Mouse (Mus musculus): ENCODE measurements around the gene Gpr6. TPM values are rescaled to one million over a fixed set of nuclear protein-coding genes. Genes with fewer than 3 reads are reported as not detected.

Gene Gpr6
- not detected for polyA plus RNA-seq (2012; fragmentation: generic; extraction: Trizol)
- long read RNA-seq, experiment 1: 0 reads
- long read RNA-seq, experiment 2: 0 reads

GRCm38 (mm10) chr10:41072116-41072515 is at the start of gene Gpr6:
TSS of gene Gpr6 (minus strand) at chr10:41072285.
- TF ChIP-seq USF1 (IDR thresholded peaks at IDR 0.05; ENCODE audit: low read depth): no peak
- TF ChIP-seq CTCF (IDR thresholded peaks at IDR 0.05; ENCODE audit: control insufficient read depth, insufficient read depth, insufficient read length): no peak
- TF ChIP-seq MYOD1 (IDR thresholded peaks at IDR 0.05; ENCODE audit: control insufficient read depth, insufficient read length, low read depth): no peak
- no peak for TF ChIP-seq FOSL1 (IDR thresholded peaks at IDR 0.05; ENCODE audit: insufficient read depth, low read length, poor library complexity, severe bottlenecking)
- TF ChIP-seq MYOG (IDR thresholded peaks at IDR 0.05; ENCODE audit: control insufficient read depth, extremely low read depth, insufficient read length): no peak
- no peak for TF ChIP-seq MAX (IDR thresholded peaks at IDR 0.05)
- TF ChIP-seq CEBPB (IDR thresholded peaks at IDR 0.05; ENCODE audit: low read depth): no peak
- H3K79me2 ChIP-seq (ENCODE audit: control insufficient read depth, insufficient read depth): no peaks in the 10 kb centered on the region
- H3K79me3 ChIP-seq (ENCODE audit: low read depth): no peaks in the 10 kb centered on the region
- no peak within 1 kb of the TSS for H3K4me3 ChIP-seq (ENCODE audit: insufficient read depth, poor library complexity, severe bottlenecking)
- H3K27me3 ChIP-seq (ENCODE audit: control insufficient read depth, insufficient read depth, insufficient read length): peaks cover 11% of the 10 kb centered on the region
- H3ac ChIP-seq (ENCODE audit: control insufficient read depth, insufficient read length, low read depth): no peak within 1 kb of the TSS
- no peaks in the 10 kb centered on the region for H3K36me3 ChIP-seq (ENCODE audit: control insufficient read depth, insufficient read depth)

- TF ChIP-seq MAX (IDR thresholded peaks at IDR 0.05) (no peak), CEBPB (IDR thresholded peaks at IDR 0.05; ENCODE audit: low read depth) (no peak), CTCF (IDR thresholded peaks at IDR 0.05; ENCODE audit: control insufficient read depth, insufficient read depth, insufficient read length) (no peak), MYOG (IDR thresholded peaks at IDR 0.05; ENCODE audit: control insufficient read depth, extremely low read depth, insufficient read length) (no peak), FOSL1 (IDR thresholded peaks at IDR 0.05; ENCODE audit: insufficient read depth, low read length, poor library complexity, severe bottlenecking) (no peak), MYOD1 (IDR thresholded peaks at IDR 0.05; ENCODE audit: control insufficient read depth, insufficient read length, low read depth) (no peak), USF1 (IDR thresholded peaks at IDR 0.05; ENCODE audit: low read depth) (no peak)
- no peaks in the 10 kb centered on the region for H3K79me3 ChIP-seq (ENCODE audit: low read depth)
- no peak overlapping the region for H3ac ChIP-seq (ENCODE audit: control insufficient read depth, insufficient read length, low read depth)
- peaks cover 10% of the 10 kb centered on the region for H3K27me3 ChIP-seq (ENCODE audit: control insufficient read depth, insufficient read depth, insufficient read length)
- no peak overlapping the region for H3K4me3 ChIP-seq (ENCODE audit: insufficient read depth, poor library complexity, severe bottlenecking)
- no peaks in the 10 kb centered on the region for H3K36me3 ChIP-seq (ENCODE audit: control insufficient read depth, insufficient read depth)
- H3K79me2 ChIP-seq (ENCODE audit: control insufficient read depth, insufficient read depth): no peaks in the 10 kb centered on the region
These were observed 28.0 kb upstream of the Gpr6 start for GRCm38 (mm10) chr10:41100060-41100459.

- Histone ChIP-seq H3K27me3 (ENCODE audit: control insufficient read depth, insufficient read depth, insufficient read length) (peaks cover 10% of the 10 kb centered on the region), H3K4me3 (ENCODE audit: insufficient read depth, poor library complexity, severe bottlenecking) (no peak overlapping the region), H3ac (ENCODE audit: control insufficient read depth, insufficient read length, low read depth) (no peak overlapping the region), H3K79me2 (ENCODE audit: control insufficient read depth, insufficient read depth) (no peaks in the 10 kb centered on the region), H3K79me3 (ENCODE audit: low read depth) (no peaks in the 10 kb centered on the region), H3K36me3 (ENCODE audit: control insufficient read depth, insufficient read depth) (no peaks in the 10 kb centered on the region)
- no peak for TF ChIP-seq MAX (IDR thresholded peaks at IDR 0.05)
- no peak for TF ChIP-seq USF1 (IDR thresholded peaks at IDR 0.05; ENCODE audit: low read depth)
- no peak for TF ChIP-seq MYOG (IDR thresholded peaks at IDR 0.05; ENCODE audit: control insufficient read depth, extremely low read depth, insufficient read length)
These were observed 26.1 kb upstream of the Gpr6 start for GRCm38 (mm10) chr10:41098137-41098536.

- Histone ChIP-seq H3K36me3 (ENCODE audit: control insufficient read depth, insufficient read depth) (no peaks in the 10 kb centered on the region), H3K79me3 (ENCODE audit: low read depth) (no peaks in the 10 kb centered on the region), H3K4me3 (ENCODE audit: insufficient read depth, poor library complexity, severe bottlenecking) (no peak overlapping the region), H3ac (ENCODE audit: control insufficient read depth, insufficient read length, low read depth) (no peak overlapping the region), H3K27me3 (ENCODE audit: control insufficient read depth, insufficient read depth, insufficient read length) (peaks cover 3% of the 10 kb centered on the region), H3K79me2 (ENCODE audit: control insufficient read depth, insufficient read depth) (no peaks in the 10 kb centered on the region)
- no peak for TF ChIP-seq CEBPB (IDR thresholded peaks at IDR 0.05; ENCODE audit: low read depth)
- TF ChIP-seq FOSL1 (IDR thresholded peaks at IDR 0.05; ENCODE audit: insufficient read depth, low read length, poor library complexity, severe bottlenecking): no peak
- TF ChIP-seq MYOD1 (IDR thresholded peaks at IDR 0.05; ENCODE audit: control insufficient read depth, insufficient read length, low read depth): no peak
- TF ChIP-seq CTCF (IDR thresholded peaks at IDR 0.05; ENCODE audit: control insufficient read depth, insufficient read depth, insufficient read length): no peak
- no peak for TF ChIP-seq USF1 (IDR thresholded peaks at IDR 0.05; ENCODE audit: low read depth)
- TF ChIP-seq MAX (IDR thresholded peaks at IDR 0.05): no peak
- TF ChIP-seq MYOG (IDR thresholded peaks at IDR 0.05; ENCODE audit: control insufficient read depth, extremely low read depth, insufficient read length): no peak
These were observed 16.8 kb upstream of the Gpr6 start for GRCm38 (mm10) chr10:41088852-41089251.

GRCm38 (mm10) chr10:41071696-41072095 is 389 bp downstream of the Gpr6 start:
- Histone ChIP-seq H3K79me3 (ENCODE audit: low read depth) (no peaks in the 10 kb centered on the region), H3K27me3 (ENCODE audit: control insufficient read depth, insufficient read depth, insufficient read length) (peaks cover 11% of the 10 kb centered on the region), H3K4me3 (ENCODE audit: insufficient read depth, poor library complexity, severe bottlenecking) (no peak overlapping the region), H3K79me2 (ENCODE audit: control insufficient read depth, insufficient read depth) (no peaks in the 10 kb centered on the region), H3ac (ENCODE audit: control insufficient read depth, insufficient read length, low read depth) (no peak overlapping the region), H3K36me3 (ENCODE audit: control insufficient read depth, insufficient read depth) (no peaks in the 10 kb centered on the region)
- TF ChIP-seq CEBPB (IDR thresholded peaks at IDR 0.05; ENCODE audit: low read depth): no peak
- no peak for TF ChIP-seq MYOG (IDR thresholded peaks at IDR 0.05; ENCODE audit: control insufficient read depth, extremely low read depth, insufficient read length)
- no peak for TF ChIP-seq CTCF (IDR thresholded peaks at IDR 0.05; ENCODE audit: control insufficient read depth, insufficient read depth, insufficient read length)
- no peak for TF ChIP-seq MYOD1 (IDR thresholded peaks at IDR 0.05; ENCODE audit: control insufficient read depth, insufficient read length, low read depth)
- no peak for TF ChIP-seq USF1 (IDR thresholded peaks at IDR 0.05; ENCODE audit: low read depth)
- no peak for TF ChIP-seq FOSL1 (IDR thresholded peaks at IDR 0.05; ENCODE audit: insufficient read depth, low read length, poor library complexity, severe bottlenecking)
- no peak for TF ChIP-seq MAX (IDR thresholded peaks at IDR 0.05)
